Mouse (Mus musculus): ENCODE measurements around the gene Lef1. TPM values are rescaled to one million over a fixed set of nuclear protein-coding genes. Genes with fewer than 3 reads are reported as not detected.

Gene Lef1
- polyA plus RNA-seq, 2 experiments from 2014 or later = 208 to 272 TPM

GRCm38 (mm10) chr3:131141546-131141945, 31.3 kb downstream of the Lef1 start:
- no peak for ATAC-seq

- ATAC-seq = no peak
Measured at GRCm38 (mm10) chr3:131144250-131144649, 34.0 kb downstream of the Lef1 start.

- no peak for ATAC-seq
Measured at GRCm38 (mm10) chr3:131152921-131153320, 42.6 kb downstream of the Lef1 start.

GRCm38 (mm10) chr3:131153896-131154295, 43.6 kb downstream of the Lef1 start:
- peak; percentile 18 for ATAC-seq

- ATAC-seq = peak; percentile 22
Measured at GRCm38 (mm10) chr3:131154576-131154975, 44.3 kb downstream of the Lef1 start.

- ATAC-seq = no peak
Measured at GRCm38 (mm10) chr3:131155066-131155465, 44.8 kb downstream of the Lef1 start.

- no peak for ATAC-seq
Measured at GRCm38 (mm10) chr3:131155657-131156056, 45.4 kb downstream of the Lef1 start.

GRCm38 (mm10) chr3:131156377-131156776, 46.1 kb downstream of the Lef1 start:
- peak; percentile 23 for ATAC-seq

GRCm38 (mm10) chr3:131157471-131157870, 47.2 kb downstream of the Lef1 start:
- peak; percentile 63 for ATAC-seq

- ATAC-seq = peak; percentile 31
Measured at GRCm38 (mm10) chr3:131159204-131159760, 49.0 kb downstream of the Lef1 start.

GRCm38 (mm10) chr3:131159881-131160615, 49.8 kb downstream of the Lef1 start:
- peak; percentile 34 for ATAC-seq

- no peak for ATAC-seq
Measured at GRCm38 (mm10) chr3:131160921-131161320, 50.6 kb downstream of the Lef1 start.

GRCm38 (mm10) chr3:131167731-131168130, 57.5 kb downstream of the Lef1 start:
- no peak for ATAC-seq

GRCm38 (mm10) chr3:131169161-131169560, 58.9 kb downstream of the Lef1 start:
- peak; percentile 30 for ATAC-seq

- ATAC-seq = no peak
Measured at GRCm38 (mm10) chr3:131170099-131170643, 59.9 kb downstream of the Lef1 start.

GRCm38 (mm10) chr3:131171292-131171960, 61.2 kb downstream of the Lef1 start:
- peak; percentile 17 for ATAC-seq

- ATAC-seq = no peak
Measured at GRCm38 (mm10) chr3:131172293-131172692, 62.0 kb downstream of the Lef1 start.

- no peak for ATAC-seq
Measured at GRCm38 (mm10) chr3:131181006-131181405, 70.7 kb downstream of the Lef1 start.

GRCm38 (mm10) chr3:131182158-131182557, 71.9 kb downstream of the Lef1 start:
- no peak for ATAC-seq

GRCm38 (mm10) chr3:131186193-131186592, 75.9 kb downstream of the Lef1 start:
- ATAC-seq = no peak

- ATAC-seq = no peak
Measured at GRCm38 (mm10) chr3:131190239-131190638, 80.0 kb downstream of the Lef1 start.

- no peak for ATAC-seq
Measured at GRCm38 (mm10) chr3:131190671-131191367, 80.5 kb downstream of the Lef1 start.

- ATAC-seq = no peak
Measured at GRCm38 (mm10) chr3:131191454-131191853, 81.2 kb downstream of the Lef1 start.

Data from CD4-positive, CD25-positive, alpha-beta regulatory T cell, adult 4 months (primary cell).